Mouse (Mus musculus) small intestine, adult 2 months (tissue): ENCODE data around the gene Pth1r.

ENCODE experiments used
- CTCF ChIP-seq: fragments of 200-500 bp; IDR thresholded peaks from 2 replicates; pipeline ENCODE4 v1.5.1; 2012; ENCODE audit warnings: low read depth, mild to moderate bottlenecking, control low read depth, inconsistent platforms, low read length, moderate library complexity, mixed read lengths; ENCODE audit not compliant: insufficient replicate concordance, insufficient read length; ENCODE audit errors: extremely low read depth
- POLR2A ChIP-seq: fragments of 200-500 bp; IDR thresholded peaks from 2 replicates; pipeline ENCODE4 v1.6.1; 2012; ENCODE audit warnings: low read depth, mild to moderate bottlenecking, control low read depth, inconsistent platforms, low read length, moderate library complexity

- no peak for TF ChIP-seq CTCF
- TF ChIP-seq POLR2A: no peak
Measured at GRCm38 (mm10) chr9:110706784-110707183, 40.2 kb downstream of the Pth1r start.
